Mouse (Mus musculus) lung, postnatal 0 days (tissue): Measurements from ENCODE around the gene Endou. TPM values are rescaled to one million over a fixed set of nuclear protein-coding genes. Genes with fewer than 3 reads are reported as not detected.

Source experiments
- ATAC-seq: fragments of 200-750 bp; cut with Nextera tagmentation; 2 replicates; pipeline ENCODE4 v1.8.0; 2017; ENCODE audit warnings: moderate library complexity
- DNase-seq: peaks from one replicate; pipeline ENCODE4 v3.0.0-alpha.2; 2016; ENCODE audit warnings: low spot score
- H3K27ac ChIP-seq: fragments of 300-500 bp; sonication (generic); 2 replicates; pipeline ENCODE4 v1.5.1; 2014; ENCODE audit warnings: antibody characterized with exemption, mild to moderate bottlenecking, low read length, mixed read lengths
- H3K27me3 ChIP-seq: fragments of 300-500 bp; sonication (generic); replicated peaks from 2 replicates; pipeline ENCODE4 v1.6.1; 2014; ENCODE audit warnings: low read length, mixed read lengths; ENCODE audit not compliant: insufficient read depth
- H3K36me3 ChIP-seq: fragments of 300-500 bp; sonication (generic); 2 replicates; pipeline ENCODE4 v1.6.1; 2014; ENCODE audit warnings: low read length, mixed read lengths; ENCODE audit not compliant: insufficient read depth
- H3K4me1 ChIP-seq: fragments of 300-500 bp; sonication (generic); 2 replicates; pipeline ENCODE4 v1.6.1; 2014; ENCODE audit warnings: antibody characterized with exemption, low read depth, low read length, mixed read lengths; ENCODE audit not compliant: insufficient read depth
- H3K4me2 ChIP-seq: fragments of 300-500 bp; sonication (generic); replicated peaks from 2 replicates; pipeline ENCODE4 v1.6.1; 2014; ENCODE audit warnings: low read depth, mild to moderate bottlenecking, low read length, moderate library complexity, mixed read lengths
- H3K4me3 ChIP-seq: fragments of 300-500 bp; sonication (generic); 2 replicates; pipeline ENCODE4 v1.5.1; 2014; ENCODE audit warnings: low read depth, low read length
- H3K9ac ChIP-seq: fragments of 300-500 bp; sonication (generic); replicated peaks from 2 replicates; pipeline ENCODE4 v1.6.1; 2014; ENCODE audit warnings: low read depth, mild to moderate bottlenecking
- H3K9me3 ChIP-seq: fragments of 300-500 bp; sonication (generic); 2 replicates; pipeline ENCODE4 v1.6.1; 2016; ENCODE audit warnings: low read length, mixed read lengths
- CTCF ChIP-seq: IDR thresholded peaks from 2 replicates; pipeline ENCODE4 v1.5.1; 2016; ENCODE audit warnings: antibody characterized with exemption, mild to moderate bottlenecking
- EP300 ChIP-seq: IDR thresholded peaks from 2 replicates; pipeline ENCODE4 v1.6.1; 2016; ENCODE audit warnings: antibody characterized with exemption, mild to moderate bottlenecking, control low read depth
- WGBS: fragments of 180-500 bp; shearing (Covaris S2); extraction: QIAGEN DNeasy Blood & Tissue Kit; methylation state at CpG from one replicate; pipeline ENCODE4 v1.1.7; 2014; 5-methylcytosine and 5-hydroxymethylcytosine counted together
- polyA plus RNA-seq: library from polyadenylated mRNA; unstranded; fragments of >200 nt; fragmentation: Nextera tagmentation; extraction: Ambion mirVana; gene quantifications from 2 replicates; pipeline ENCODE4 v1.2.1, GENCODE M21; 2015

Endou gene
- polyA plus RNA-seq, 1 experiment from 2014 or later, result 2.1 TPM

DNA sequence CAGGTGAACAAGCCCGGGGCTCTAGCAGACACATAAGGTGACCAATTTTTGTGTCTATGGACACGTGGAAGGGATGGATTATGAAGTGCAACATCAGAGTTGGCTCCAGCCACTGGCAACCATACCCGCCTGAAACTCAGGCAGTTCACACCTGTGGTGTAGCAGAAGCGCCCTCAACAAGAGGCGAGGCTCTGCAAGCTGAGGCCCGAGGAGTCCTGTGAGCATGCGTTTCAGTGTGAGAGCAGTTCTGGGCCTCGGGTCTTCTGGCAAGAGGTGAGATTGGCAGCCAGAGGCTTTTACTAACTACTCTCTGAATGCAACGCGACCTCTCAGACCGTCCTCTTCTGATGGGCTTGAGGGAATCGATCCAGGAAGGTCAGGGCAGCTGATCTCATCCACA, 10.5 kb upstream of the Endou start:
- WGBS, result 71% methylated on average over 12 of the region's 12 CpGs
- TF ChIP-seq EP300 (no peak), CTCF (no peak)
- no peak overlapping the region for H3K9ac ChIP-seq
- no peak overlapping the region for H3K27ac ChIP-seq
- no peaks in the 10 kb centered on the region for H3K27me3 ChIP-seq
- no peak overlapping the region for H3K4me2 ChIP-seq
- no peak for DNase-seq
- no peak overlapping the region for H3K4me3 ChIP-seq
- no peak for ATAC-seq
- no peaks in the 10 kb centered on the region for H3K36me3 ChIP-seq
- no peaks in the 10 kb centered on the region for H3K4me1 ChIP-seq
- H3K9me3 ChIP-seq, result no peaks in the 10 kb centered on the region

DNA sequence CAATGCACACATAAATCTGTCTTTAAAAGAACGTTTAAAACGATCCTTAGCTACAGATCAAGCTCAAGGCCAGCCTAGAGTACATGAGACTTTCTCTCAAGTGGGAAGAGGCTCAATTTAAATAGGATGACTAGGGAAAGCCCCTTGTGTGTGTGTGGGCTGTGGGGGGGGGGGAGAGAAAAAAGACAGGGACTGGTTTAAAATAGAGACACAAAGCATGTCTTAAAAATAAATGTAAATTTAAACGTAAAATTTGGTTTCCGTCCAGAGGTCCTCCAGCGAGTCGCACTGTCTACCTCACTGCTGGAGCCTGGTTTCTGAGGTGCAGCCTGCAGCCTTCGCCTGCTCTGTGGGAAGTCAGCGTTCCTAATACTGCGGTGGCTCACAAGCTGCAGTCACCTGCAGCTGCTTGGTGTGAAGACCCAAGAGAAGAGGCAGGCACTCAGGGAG, 9.2 kb upstream of the Endou start:
- no peak overlapping the region for H3K9ac ChIP-seq
- no peak for ATAC-seq

DNA sequence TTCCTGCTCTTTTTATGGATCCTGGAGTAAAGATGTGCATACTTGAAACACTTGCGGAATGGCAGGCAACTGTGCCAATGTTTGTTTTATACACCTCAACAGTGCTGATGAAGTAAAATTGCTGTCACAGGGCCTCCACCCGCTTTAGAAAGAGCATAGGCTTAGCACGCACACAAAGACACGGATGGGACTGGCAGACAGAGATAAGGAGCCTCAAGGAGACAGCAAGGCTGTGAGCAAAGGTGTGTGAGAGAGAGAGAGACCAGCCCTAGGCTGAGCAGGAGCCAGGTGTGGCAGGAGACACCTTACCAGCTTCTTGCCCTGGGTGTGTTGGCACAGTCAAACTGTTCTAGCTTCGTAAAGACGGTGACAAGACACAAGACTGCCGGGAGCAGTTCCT, 7.8 kb upstream of the Endou start:
- no peaks in the 10 kb centered on the region for H3K9me3 ChIP-seq
- TF ChIP-seq CTCF (no peak), EP300 (no peak)
- no peaks in the 10 kb centered on the region for H3K27me3 ChIP-seq
- H3K36me3 ChIP-seq, result no peaks in the 10 kb centered on the region
- H3K9ac ChIP-seq, result no peak overlapping the region
- ATAC-seq, result no peak
- H3K4me3 ChIP-seq, result no peak overlapping the region
- 66% methylated on average over 7 of the region's 7 CpGs for WGBS
- H3K27ac ChIP-seq, result no peak overlapping the region
- no peak for DNase-seq
- H3K4me1 ChIP-seq, result no peaks in the 10 kb centered on the region
- H3K4me2 ChIP-seq, result no peak overlapping the region

More for the DNA sequence above, 9.2 kb upstream of the Endou start:
- H3K36me3 ChIP-seq, result no peaks in the 10 kb centered on the region
- TF ChIP-seq EP300 (no peak), CTCF (no peak)
- no peak overlapping the region for H3K27ac ChIP-seq
- no peak overlapping the region for H3K4me2 ChIP-seq
- no peaks in the 10 kb centered on the region for H3K9me3 ChIP-seq
- H3K27me3 ChIP-seq, result no peaks in the 10 kb centered on the region
- DNase-seq, result no peak
- WGBS, result 78% methylated on average over 9 of the region's 9 CpGs
- H3K4me3 ChIP-seq, result no peak overlapping the region
- no peaks in the 10 kb centered on the region for H3K4me1 ChIP-seq

DNA sequence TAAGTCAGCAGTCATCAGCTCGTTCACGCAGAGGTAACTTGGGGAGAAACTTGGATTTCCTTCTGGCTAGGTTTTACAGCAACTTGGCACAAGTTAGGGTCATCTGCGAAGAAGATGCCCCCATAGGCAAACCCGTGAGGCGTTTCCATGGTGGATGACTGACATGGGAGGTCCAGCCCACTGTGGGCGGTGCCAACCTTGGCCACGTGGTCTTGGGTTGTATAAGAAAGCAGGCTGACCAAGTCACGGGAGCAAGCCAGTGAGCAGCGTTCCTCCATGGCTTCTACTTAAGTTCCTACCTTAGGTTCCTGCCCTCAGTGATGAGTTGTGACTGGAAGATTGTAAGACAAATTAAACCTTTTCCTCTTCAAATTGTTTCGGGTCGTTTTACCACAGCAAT, 849 bp upstream of the Endou start:
- H3K4me3 ChIP-seq, result no peak overlapping the region
- DNase-seq (no peak), ATAC-seq (no peak)
- H3K36me3 ChIP-seq, result no peaks in the 10 kb centered on the region
- H3K27ac ChIP-seq, result no peak overlapping the region
- no peak overlapping the region for H3K4me2 ChIP-seq
- WGBS, result 84% methylated on average over 11 of the region's 11 CpGs
- TF ChIP-seq CTCF (no peak), EP300 (no peak)
- no peaks in the 10 kb centered on the region for H3K27me3 ChIP-seq
- no peaks in the 10 kb centered on the region for H3K4me1 ChIP-seq
- no peaks in the 10 kb centered on the region for H3K9me3 ChIP-seq
- no peak overlapping the region for H3K9ac ChIP-seq

DNA sequence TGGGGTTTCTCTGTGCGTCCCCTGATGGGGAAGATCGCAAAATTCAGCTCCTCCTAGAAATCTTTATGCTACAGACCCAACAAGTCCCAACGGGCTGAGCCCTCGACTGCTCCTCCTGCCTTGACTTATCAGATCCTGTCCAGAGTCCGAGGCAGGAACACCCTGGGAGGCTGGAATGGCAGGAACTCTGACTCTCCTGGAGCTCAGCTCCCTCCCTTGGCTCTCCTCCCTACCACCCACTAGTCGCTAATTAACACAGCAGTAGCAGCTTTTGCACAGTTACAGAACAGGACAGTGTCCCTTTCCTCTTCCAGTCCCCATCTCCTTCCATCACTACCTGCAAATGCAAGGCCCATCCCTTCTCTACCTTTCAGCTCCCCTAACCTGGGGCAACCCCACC, 774 bp downstream of the Endou start:
- Histone ChIP-seq H3K4me2 (no peak overlapping the region), H3K27me3 (no peaks in the 10 kb centered on the region), H3K4me1 (no peaks in the 10 kb centered on the region), H3K9ac (no peak overlapping the region), H3K9me3 (no peaks in the 10 kb centered on the region), H3K4me3 (no peak overlapping the region), H3K36me3 (no peaks in the 10 kb centered on the region), H3K27ac (no peak overlapping the region)
- DNase-seq (no peak), ATAC-seq (no peak)
- 44% methylated on average over 6 of the region's 6 CpGs for whole genome bisulfite sequencing
- no peak for TF ChIP-seq EP300
- no peak for TF ChIP-seq CTCF

DNA sequence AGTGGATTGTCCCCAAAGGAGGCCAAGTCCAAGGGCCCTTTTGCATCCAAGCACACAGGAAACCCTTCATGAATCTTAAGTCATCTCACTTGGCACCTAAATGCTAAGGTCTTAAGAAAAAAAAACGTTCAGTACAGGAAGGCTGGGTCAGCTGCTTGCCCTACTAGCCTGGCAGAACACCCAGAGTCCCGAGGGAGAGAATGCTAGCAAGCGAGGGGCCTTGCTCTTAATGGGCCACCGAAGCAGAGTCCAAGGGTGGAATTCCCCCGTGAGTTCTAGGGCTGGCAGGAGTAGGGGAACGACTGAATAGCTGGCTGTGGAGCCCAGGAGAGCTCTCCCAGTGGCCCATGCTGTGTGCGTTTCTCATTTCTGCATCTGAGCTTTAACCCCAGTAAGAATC, 2.3 kb downstream of the Endou start:
- no peak for TF ChIP-seq EP300
- no peak for TF ChIP-seq CTCF
- 55% methylated on average over 7 of the region's 7 CpGs for WGBS
- Histone ChIP-seq H3K27ac (no peak overlapping the region), H3K4me1 (no peaks in the 10 kb centered on the region), H3K27me3 (no peaks in the 10 kb centered on the region), H3K9me3 (no peaks in the 10 kb centered on the region), H3K9ac (no peak overlapping the region), H3K4me2 (no peak overlapping the region), H3K4me3 (no peak overlapping the region), H3K36me3 (no peaks in the 10 kb centered on the region)
- DNase-seq, result no peak
- ATAC-seq, result no peak

DNA sequence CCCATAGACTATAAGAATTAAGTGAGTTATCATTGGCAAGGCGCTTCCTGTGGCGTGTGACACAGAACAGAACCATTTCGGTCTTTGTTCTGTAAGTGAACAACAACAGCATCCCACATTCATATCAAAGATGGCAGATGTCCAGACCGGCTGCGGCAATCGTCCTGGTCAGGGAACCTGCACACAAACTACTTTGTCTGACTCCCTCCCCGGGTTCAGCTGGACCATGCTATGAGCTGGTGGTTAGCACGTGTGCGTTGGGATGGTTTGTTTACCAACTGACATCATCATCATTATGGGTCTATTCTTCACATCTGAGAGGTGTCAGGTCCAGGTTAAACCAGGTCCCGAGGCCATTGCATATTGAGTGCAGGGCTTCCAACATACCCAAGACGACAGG, 2.7 kb downstream of the Endou start:
- no peaks in the 10 kb centered on the region for H3K4me1 ChIP-seq
- H3K36me3 ChIP-seq, result no peaks in the 10 kb centered on the region
- no peak for ATAC-seq
- no peak overlapping the region for H3K4me3 ChIP-seq
- H3K9ac ChIP-seq, result no peak overlapping the region
- no peak overlapping the region for H3K27ac ChIP-seq
- H3K9me3 ChIP-seq, result no peaks in the 10 kb centered on the region
- TF ChIP-seq CTCF (no peak), EP300 (no peak)
- 75% methylated on average over 11 of the region's 11 CpGs for whole genome bisulfite sequencing
- no peaks in the 10 kb centered on the region for H3K27me3 ChIP-seq
- H3K4me2 ChIP-seq, result no peak overlapping the region
- no peak for DNase-seq
